Mouse (Mus musculus) lung, postnatal 0 days (tissue): ENCODE results near the gene Calm3.

ENCODE experiments used
- CTCF ChIP-seq: IDR thresholded peaks from 2 replicates; pipeline ENCODE4 v1.5.1; 2016; ENCODE audit warnings: antibody characterized with exemption, mild to moderate bottlenecking
- EP300 ChIP-seq: IDR thresholded peaks from 2 replicates; pipeline ENCODE4 v1.6.1; 2016; ENCODE audit warnings: antibody characterized with exemption, mild to moderate bottlenecking, control low read depth

- no peak for TF ChIP-seq EP300
- no peak for TF ChIP-seq CTCF
Measured at GRCm38 (mm10) chr7:16918670-16919069, 5.2 kb downstream of the Calm3 start.
